Mouse (Mus musculus) hindbrain, embryonic 16.5 days (tissue): ENCODE results near the gene Jrkl. TPM values are rescaled to one million over a fixed set of nuclear protein-coding genes. Genes with fewer than 3 reads are reported as not detected.

Experiments used
- ATAC-seq: fragments of 200-750 bp; cut with Nextera tagmentation; 2 replicates; pipeline ENCODE4 v1.8.0; 2017; ENCODE audit warnings: moderate TSS enrichment, moderate library complexity
- H3K27ac ChIP-seq: fragments of 300-500 bp; sonication (generic); 2 replicates; pipeline ENCODE4 v1.5.1; 2014; ENCODE audit warnings: low read depth, mild to moderate bottlenecking, control low read depth, low read length, moderate library complexity
- H3K27me3 ChIP-seq: fragments of 300-500 bp; sonication (generic); replicated peaks from 2 replicates; pipeline ENCODE4 v1.6.1; 2014; ENCODE audit warnings: low read length; ENCODE audit not compliant: control insufficient read depth, insufficient read depth
- H3K36me3 ChIP-seq: fragments of 300-500 bp; sonication (generic); 2 replicates; pipeline ENCODE4 v1.6.1; 2014; ENCODE audit warnings: mild to moderate bottlenecking, low read length, moderate library complexity, mixed read lengths; ENCODE audit not compliant: control insufficient read depth, insufficient read depth
- H3K4me1 ChIP-seq: fragments of 300-500 bp; sonication (generic); 2 replicates; pipeline ENCODE4 v1.6.1; 2014; ENCODE audit warnings: low read depth, low read length; ENCODE audit not compliant: control insufficient read depth, insufficient read depth
- H3K4me2 ChIP-seq: fragments of 300-500 bp; sonication (generic); 2 replicates; pipeline ENCODE4 v1.6.1; 2014; ENCODE audit warnings: mild to moderate bottlenecking, low read length, control low read depth, moderate library complexity
- H3K4me3 ChIP-seq: fragments of 300-500 bp; sonication (generic); 2 replicates; pipeline ENCODE4 v1.5.1; 2014; ENCODE audit warnings: mild to moderate bottlenecking, low read length, control low read depth, moderate library complexity
- H3K9ac ChIP-seq: fragments of 300-500 bp; sonication (generic); 2 replicates; pipeline ENCODE4 v1.6.1; 2014; ENCODE audit warnings: low read depth, mild to moderate bottlenecking, control low read depth, low read length, moderate library complexity
- H3K9me3 ChIP-seq: fragments of 300-500 bp; sonication (generic); 2 replicates; pipeline ENCODE4 v1.6.1; 2014; ENCODE audit warnings: mild to moderate bottlenecking, low read length, moderate library complexity; ENCODE audit not compliant: control insufficient read depth
- WGBS: fragments of 180-500 bp; shearing (Covaris S2); extraction: QIAGEN DNeasy Blood & Tissue Kit; methylation state at CpG from one replicate; pipeline ENCODE4 v1.1.7; 2014; 5-methylcytosine and 5-hydroxymethylcytosine counted together
- polyA plus RNA-seq: library from polyadenylated mRNA; unstranded; fragments of >200 nt; fragmentation: Nextera tagmentation; extraction: Ambion mirVana; gene quantifications from 2 replicates; pipeline ENCODE4 v1.2.1, GENCODE M21; 2015

Jrkl gene
- polyA plus RNA-seq, 1 experiment from 2014 or later, result 8.6 TPM

DNA sequence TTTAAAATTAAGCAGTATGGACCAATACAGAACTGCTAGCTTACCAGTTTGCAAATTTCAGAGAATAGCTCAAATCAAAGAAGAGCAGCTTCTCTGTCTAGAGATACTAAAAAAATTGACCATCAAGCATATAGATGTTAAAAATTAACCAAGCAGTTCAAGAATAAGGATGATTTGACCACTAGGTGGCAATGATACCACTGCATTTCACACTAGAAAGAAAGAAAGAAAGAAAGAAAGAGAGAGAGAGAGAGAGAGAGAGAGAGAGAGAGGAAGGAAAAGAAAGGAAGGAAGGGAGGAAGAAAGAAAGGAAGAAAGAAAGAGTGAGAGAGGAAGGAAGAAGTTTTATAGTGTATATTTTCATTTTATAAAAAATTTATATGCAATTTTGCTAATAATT lies 3.3 kb downstream of the Jrkl start:
- Histone ChIP-seq H3K4me1 (peaks cover 13% of the 10 kb centered on the region), H3K4me3 (no peak overlapping the region), H3K36me3 (no peaks in the 10 kb centered on the region), H3K4me2 (no peak overlapping the region), H3K9ac (no peak overlapping the region), H3K9me3 (no peaks in the 10 kb centered on the region), H3K27me3 (no peaks in the 10 kb centered on the region), H3K27ac (no peak overlapping the region)
- ATAC-seq, result no peak

DNA sequence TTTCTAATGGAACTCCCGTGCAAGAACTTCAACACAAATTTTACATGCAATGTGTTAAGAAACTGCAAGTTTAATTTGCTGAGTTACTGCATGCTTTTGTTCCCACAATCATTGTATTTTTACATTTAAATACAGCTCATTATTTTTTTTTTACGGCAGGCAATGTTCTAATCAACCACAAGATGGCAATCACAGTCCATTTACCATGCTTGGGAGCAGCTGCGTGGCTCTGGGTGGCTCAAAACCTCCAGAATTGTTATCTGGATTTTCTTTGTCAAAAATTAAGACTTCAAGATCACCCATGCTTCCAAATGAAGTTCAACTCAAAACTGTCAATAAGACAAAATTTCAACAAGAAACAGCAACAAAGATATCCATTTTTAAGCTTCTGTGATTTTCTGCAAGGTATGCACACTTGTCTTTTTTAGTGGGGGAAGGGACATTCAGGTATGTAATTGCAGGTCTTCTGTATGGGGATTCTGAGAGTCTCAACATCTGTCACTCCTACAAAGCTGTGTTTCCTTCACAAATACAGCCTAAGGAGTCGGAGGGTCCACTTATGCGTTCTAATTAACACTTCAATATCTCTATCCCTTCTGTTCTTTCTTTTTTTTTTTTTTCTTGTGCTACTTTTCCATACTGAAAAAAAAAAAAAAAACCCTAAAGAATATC lies 13.9 kb downstream of the Jrkl start:
- no peaks in the 10 kb centered on the region for H3K36me3 ChIP-seq
- H3K4me2 ChIP-seq, result no peak overlapping the region
- WGBS, result 18% methylated on average over 5 of the region's 5 CpGs
- H3K27ac ChIP-seq, result no peak overlapping the region
- ATAC-seq, result peak; percentile 86
- no peak overlapping the region for H3K4me3 ChIP-seq
- H3K27me3 ChIP-seq, result no peaks in the 10 kb centered on the region
- H3K9me3 ChIP-seq, result no peaks in the 10 kb centered on the region
- H3K4me1 ChIP-seq, result no peaks in the 10 kb centered on the region
- H3K9ac ChIP-seq, result no peak overlapping the region

DNA sequence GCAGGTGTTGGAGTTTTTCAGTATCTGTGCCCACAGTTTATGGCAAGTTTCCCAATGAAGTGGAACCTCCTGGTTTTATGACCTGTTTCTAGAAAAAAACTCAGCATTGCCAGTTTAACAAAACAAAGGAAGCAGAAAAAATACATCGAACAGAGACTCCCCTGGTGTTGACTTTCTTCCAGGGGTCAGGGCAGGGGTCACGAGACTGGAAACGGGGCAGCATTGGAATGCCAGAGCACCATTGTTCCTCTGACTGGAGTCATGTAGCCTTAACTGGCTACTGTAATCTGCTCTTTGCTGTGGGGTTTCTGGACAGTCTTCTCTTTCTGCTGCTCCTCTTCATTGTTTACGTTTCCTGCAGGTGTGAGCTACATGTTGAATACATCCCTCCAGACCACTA lies 15.1 kb downstream of the Jrkl start:
- no peaks in the 10 kb centered on the region for H3K9me3 ChIP-seq
- H3K4me1 ChIP-seq, result no peaks in the 10 kb centered on the region
- WGBS, result 7% methylated on average over 4 of the region's 4 CpGs
- no peaks in the 10 kb centered on the region for H3K27me3 ChIP-seq
- no peak overlapping the region for H3K27ac ChIP-seq
- H3K4me2 ChIP-seq, result no peak overlapping the region
- H3K9ac ChIP-seq, result no peak overlapping the region
- no peak overlapping the region for H3K4me3 ChIP-seq
- ATAC-seq, result no peak
- no peaks in the 10 kb centered on the region for H3K36me3 ChIP-seq

DNA sequence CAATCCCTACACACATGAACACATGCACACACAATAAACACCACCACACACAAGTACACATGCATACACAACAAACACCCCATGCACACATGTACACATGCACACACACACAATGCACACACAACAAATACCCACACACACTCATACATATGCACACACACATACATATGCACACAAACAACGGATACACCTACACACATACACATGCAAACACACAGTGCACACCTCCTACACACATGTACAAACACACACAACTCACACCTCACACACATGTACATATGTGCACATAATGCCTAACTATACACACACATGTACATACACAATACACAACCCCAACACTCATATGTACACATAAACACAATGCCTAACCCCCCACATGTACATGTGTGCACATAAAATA lies 19.8 kb downstream of the Jrkl start:
- H3K4me1 ChIP-seq, result no peaks in the 10 kb centered on the region
- H3K27ac ChIP-seq, result no peak overlapping the region
- no peak for ATAC-seq
- H3K9ac ChIP-seq, result no peak overlapping the region
- H3K27me3 ChIP-seq, result no peaks in the 10 kb centered on the region
- no peaks in the 10 kb centered on the region for H3K36me3 ChIP-seq
- H3K9me3 ChIP-seq, result no peaks in the 10 kb centered on the region
- H3K4me2 ChIP-seq, result no peak overlapping the region
- 83% methylated on average over 1 of the region's 1 CpGs for WGBS
- H3K4me3 ChIP-seq, result no peak overlapping the region

DNA sequence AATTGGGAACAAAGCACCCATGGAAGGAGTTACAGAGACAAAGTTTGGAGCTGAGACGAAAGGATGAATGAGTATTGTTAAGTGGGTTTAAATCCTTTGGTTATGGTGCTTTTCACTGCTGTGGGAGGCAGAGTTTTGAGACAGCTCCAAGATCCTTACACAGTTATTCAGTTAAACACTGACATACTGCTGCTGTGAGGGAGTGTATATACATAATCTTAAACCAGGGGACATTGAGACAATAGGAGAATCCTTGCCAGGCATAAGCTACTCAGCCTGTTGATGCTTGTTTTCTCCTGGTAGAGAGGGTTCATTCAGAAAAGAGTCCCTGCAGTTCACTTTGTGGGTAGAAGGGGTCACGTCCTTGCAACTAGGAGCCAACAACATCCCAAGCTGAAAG lies 39.3 kb downstream of the Jrkl start:
- 48% methylated on average over 2 of the region's 2 CpGs for WGBS
- Histone ChIP-seq H3K9ac (no peak overlapping the region), H3K36me3 (no peaks in the 10 kb centered on the region), H3K4me1 (no peaks in the 10 kb centered on the region), H3K27ac (no peak overlapping the region), H3K4me2 (no peak overlapping the region), H3K4me3 (no peak overlapping the region), H3K9me3 (no peaks in the 10 kb centered on the region), H3K27me3 (no peaks in the 10 kb centered on the region)
- ATAC-seq, result no peak

DNA sequence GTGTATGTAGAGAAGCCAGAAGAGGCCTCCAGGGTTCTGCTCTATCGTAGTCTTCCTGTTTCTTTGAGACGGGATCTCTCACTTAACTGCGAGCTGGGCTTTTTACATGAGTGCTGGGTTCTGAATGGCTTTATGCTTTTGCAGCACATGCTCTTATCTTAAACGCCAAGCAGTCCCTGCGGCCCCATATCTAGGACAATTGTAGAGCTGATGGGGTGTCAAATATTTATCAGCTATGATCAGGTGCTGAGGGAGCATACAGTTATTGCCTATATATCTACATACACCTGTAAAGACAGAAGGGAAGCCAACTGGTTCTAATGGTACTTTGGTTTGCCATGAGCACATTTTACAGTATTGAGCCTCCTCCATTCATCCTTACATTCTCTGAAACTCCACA lies 41.9 kb downstream of the Jrkl start:
- H3K4me1 ChIP-seq, result no peaks in the 10 kb centered on the region
- H3K9me3 ChIP-seq, result no peaks in the 10 kb centered on the region
- no peaks in the 10 kb centered on the region for H3K36me3 ChIP-seq
- ATAC-seq, result no peak
- H3K4me2 ChIP-seq, result no peak overlapping the region
- 88% methylated on average over 5 of the region's 5 CpGs for WGBS
- no peak overlapping the region for H3K9ac ChIP-seq
- no peaks in the 10 kb centered on the region for H3K27me3 ChIP-seq
- no peak overlapping the region for H3K4me3 ChIP-seq
- H3K27ac ChIP-seq, result no peak overlapping the region

DNA sequence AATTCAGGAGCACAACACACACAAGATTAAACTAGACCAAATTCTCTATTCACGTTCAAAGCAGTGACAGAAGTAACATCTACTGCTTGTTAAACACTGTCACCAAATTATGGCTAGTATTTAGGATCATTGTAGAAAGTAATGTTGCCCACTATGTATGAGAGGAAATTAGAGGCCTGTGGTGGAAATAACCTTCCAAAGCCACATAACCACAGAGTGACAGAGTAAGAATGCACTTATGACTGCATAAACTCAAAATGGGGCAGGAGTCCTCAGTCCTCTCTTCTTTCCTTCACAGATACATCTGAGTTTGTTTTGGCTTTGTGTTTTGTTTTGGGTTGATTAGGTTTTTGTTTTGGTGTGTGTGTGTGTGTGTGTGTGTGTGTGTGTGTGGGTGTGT lies 42.5 kb downstream of the Jrkl start:
- H3K4me1 ChIP-seq, result no peaks in the 10 kb centered on the region
- H3K4me3 ChIP-seq, result no peak overlapping the region
- H3K9me3 ChIP-seq, result no peaks in the 10 kb centered on the region
- no peaks in the 10 kb centered on the region for H3K27me3 ChIP-seq
- H3K9ac ChIP-seq, result no peak overlapping the region
- H3K36me3 ChIP-seq, result no peaks in the 10 kb centered on the region
- no peak for ATAC-seq
- no peak overlapping the region for H3K27ac ChIP-seq
- H3K4me2 ChIP-seq, result no peak overlapping the region
- WGBS, result 94% methylated on average over 1 of the region's 1 CpGs

DNA sequence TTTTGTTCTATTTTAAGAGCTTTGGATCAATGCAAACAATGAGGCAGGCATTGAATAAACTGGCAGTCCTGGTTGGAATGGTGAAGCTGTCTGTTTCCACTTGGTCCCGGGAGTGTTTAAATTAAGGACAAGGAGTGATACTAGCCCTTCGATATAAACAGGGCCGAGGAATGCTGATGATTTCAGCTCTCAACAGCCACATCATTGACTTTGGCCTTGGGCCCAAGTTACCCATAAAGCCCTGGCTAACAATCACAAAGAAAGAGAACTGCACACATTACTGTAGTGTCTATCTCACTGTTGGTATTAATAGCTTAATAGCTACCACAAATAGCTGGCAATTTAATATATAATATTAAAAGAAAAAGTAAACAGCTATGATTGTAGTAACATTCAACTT lies 45.5 kb downstream of the Jrkl start:
- no peak overlapping the region for H3K4me3 ChIP-seq
- no peaks in the 10 kb centered on the region for H3K4me1 ChIP-seq
- 66% methylated on average over 3 of the region's 3 CpGs for WGBS
- no peak overlapping the region for H3K9ac ChIP-seq
- no peaks in the 10 kb centered on the region for H3K9me3 ChIP-seq
- H3K4me2 ChIP-seq, result no peak overlapping the region
- no peaks in the 10 kb centered on the region for H3K36me3 ChIP-seq
- H3K27ac ChIP-seq, result no peak overlapping the region
- no peak for ATAC-seq
- H3K27me3 ChIP-seq, result no peaks in the 10 kb centered on the region

DNA sequence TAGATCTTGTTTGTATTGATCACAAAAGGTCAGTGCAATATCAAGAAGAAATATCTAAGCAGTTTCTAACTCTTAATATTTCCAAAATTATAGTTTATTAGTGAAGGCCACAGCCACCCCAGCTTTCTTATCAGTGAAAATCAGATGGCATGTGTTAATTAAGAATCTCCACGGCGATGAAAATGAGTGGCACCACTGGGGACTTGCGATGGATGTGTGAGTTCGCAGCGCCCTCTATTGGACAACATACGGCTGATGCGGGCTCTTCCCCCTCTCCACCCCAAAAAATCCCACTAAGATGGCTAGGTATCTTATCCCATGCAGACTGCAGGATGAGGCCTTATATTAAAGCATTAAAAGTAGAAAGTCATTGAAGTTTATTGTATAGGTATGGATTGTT lies 49.9 kb downstream of the Jrkl start:
- no peaks in the 10 kb centered on the region for H3K27me3 ChIP-seq
- H3K27ac ChIP-seq, result no peak overlapping the region
- no peaks in the 10 kb centered on the region for H3K9me3 ChIP-seq
- no peak overlapping the region for H3K9ac ChIP-seq
- no peak overlapping the region for H3K4me3 ChIP-seq
- H3K36me3 ChIP-seq, result no peaks in the 10 kb centered on the region
- 6% methylated on average over 7 of the region's 7 CpGs for WGBS
- peak; percentile 67 for ATAC-seq
- no peaks in the 10 kb centered on the region for H3K4me1 ChIP-seq
- peak overlapping the region; percentile 22; the same call in 1 of the 2 replicates for H3K4me2 ChIP-seq

DNA sequence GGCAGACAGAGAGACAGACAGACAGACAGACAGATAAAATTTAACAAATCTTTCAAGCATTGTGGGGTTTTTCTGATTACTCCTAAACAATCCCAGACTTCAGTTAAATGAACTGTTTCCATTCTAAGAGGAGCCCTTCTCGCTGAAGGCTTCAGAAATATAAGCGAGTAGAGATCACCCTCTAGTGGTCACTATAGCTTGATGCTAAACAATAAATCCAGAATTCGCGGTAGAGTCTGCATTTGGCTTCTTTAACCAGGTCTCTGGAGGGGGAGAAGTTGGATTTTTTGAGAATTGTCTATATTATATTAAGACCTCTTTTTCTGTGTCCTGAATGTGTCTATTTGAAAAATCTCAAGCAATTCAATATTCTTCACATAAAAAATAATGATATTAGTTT lies 50.4 kb downstream of the Jrkl start:
- no peak overlapping the region for H3K9ac ChIP-seq
- H3K27me3 ChIP-seq, result no peaks in the 10 kb centered on the region
- H3K4me2 ChIP-seq, result no peak overlapping the region
- WGBS, result 0% methylated on average over 4 of the region's 4 CpGs
- no peaks in the 10 kb centered on the region for H3K9me3 ChIP-seq
- H3K36me3 ChIP-seq, result no peaks in the 10 kb centered on the region
- H3K4me3 ChIP-seq, result no peak overlapping the region
- no peak overlapping the region for H3K27ac ChIP-seq
- no peaks in the 10 kb centered on the region for H3K4me1 ChIP-seq
- ATAC-seq, result peak; percentile 81
